Mouse (Mus musculus): ENCODE results near the gene Gm32742. TPM values are rescaled to one million over a fixed set of nuclear protein-coding genes. Genes with fewer than 3 reads are reported as not detected.

Gm32742 gene
- 0.93 and 1.2 TPM in 2 replicates for polyA plus RNA-seq (2012; rRNA removed)

- 7% methylated on average over 6 of the region's 6 CpGs for WGBS
- peak within 1 kb of the TSS; percentile 53; the same call in 1 of the 2 replicates for H3K27ac ChIP-seq (ENCODE audit: control insufficient read depth, insufficient read depth, low read length)
- TF ChIP-seq POLR2A (IDR thresholded peaks at IDR 0.05; ENCODE audit: control insufficient read depth, extremely low read depth, insufficient read depth, low read length, poor library complexity) (no peak), CTCF (IDR thresholded peaks at IDR 0.05; ENCODE audit: borderline replicate concordance, control insufficient read depth, extremely low read depth, insufficient read depth, low read length, poor library complexity) (no peak)
- no peaks in the 10 kb centered on the region for H3K36me3 ChIP-seq (ENCODE audit: control insufficient read depth, insufficient read depth, low read length)
- no peak within 1 kb of the TSS for H3K4me3 ChIP-seq (ENCODE audit: control insufficient read depth, insufficient read depth, low read length)
- DNase-seq: no peak
- H3K27me3 ChIP-seq (ENCODE audit: control insufficient read depth, insufficient read depth, low read length): no peaks in the 10 kb centered on the region
- peaks cover 41% of the 10 kb centered on the region for H3K4me1 ChIP-seq (replicated peaks; ENCODE audit: control insufficient read depth, insufficient read depth, low read length)
Measured at GRCm38 (mm10) chr9:51165312-51166180, at the start of gene Gm32742. Gene Gm32742 (minus strand): TSS chr9:51165517.

- no peak for DNase-seq
- TF ChIP-seq POLR2A (IDR thresholded peaks at IDR 0.05; ENCODE audit: control insufficient read depth, extremely low read depth, insufficient read depth, low read length, poor library complexity): no peak
- 0 out of 2 replicates have a peak, but pooled peaks have one; percentile 6 for TF ChIP-seq CTCF (IDR thresholded peaks at IDR 0.05; ENCODE audit: borderline replicate concordance, control insufficient read depth, extremely low read depth, insufficient read depth, low read length, poor library complexity)
- no peaks in the 10 kb centered on the region for H3K36me3 ChIP-seq (ENCODE audit: control insufficient read depth, insufficient read depth, low read length)
- H3K4me3 ChIP-seq (ENCODE audit: control insufficient read depth, insufficient read depth, low read length): peak overlapping the region; percentile 21
- peaks cover 17% of the 10 kb centered on the region for H3K4me1 ChIP-seq (replicated peaks; ENCODE audit: control insufficient read depth, insufficient read depth, low read length)
- no peaks in the 10 kb centered on the region for H3K27me3 ChIP-seq (ENCODE audit: control insufficient read depth, insufficient read depth, low read length)
- 28% methylated on average over 6 of the region's 6 CpGs for WGBS
- peak overlapping the region; percentile 67 for H3K27ac ChIP-seq (ENCODE audit: control insufficient read depth, insufficient read depth, low read length)
Measured at GRCm38 (mm10) chr9:51213729-51214237, 48.5 kb upstream of the Gm32742 start.

- Histone ChIP-seq H3K27ac (ENCODE audit: control insufficient read depth, insufficient read depth, low read length) (peak within 1 kb of the TSS; percentile 67), H3K4me3 (ENCODE audit: control insufficient read depth, insufficient read depth, low read length) (peak within 1 kb of the TSS; percentile 21)
- peak; percentile 73 for DNase-seq
Measured at GRCm38 (mm10) chr9:51213023-51213728, 47.9 kb upstream of the Gm32742 start, which contains the start of gene Pou2af1. Gene Pou2af1 (plus strand): TSS chr9:51213708.

GRCm38 (mm10) chr9:51211191-51211590 is 45.9 kb upstream of the Gm32742 start:
- TF ChIP-seq POLR2A (IDR thresholded peaks at IDR 0.05; ENCODE audit: control insufficient read depth, extremely low read depth, insufficient read depth, low read length, poor library complexity) (no peak), CTCF (IDR thresholded peaks at IDR 0.05; ENCODE audit: borderline replicate concordance, control insufficient read depth, extremely low read depth, insufficient read depth, low read length, poor library complexity) (no peak)
- no peak overlapping the region for H3K27ac ChIP-seq (ENCODE audit: control insufficient read depth, insufficient read depth, low read length)
- no peaks in the 10 kb centered on the region for H3K27me3 ChIP-seq (ENCODE audit: control insufficient read depth, insufficient read depth, low read length)
- no peaks in the 10 kb centered on the region for H3K36me3 ChIP-seq (ENCODE audit: control insufficient read depth, insufficient read depth, low read length)
- no peak overlapping the region for H3K4me3 ChIP-seq (ENCODE audit: control insufficient read depth, insufficient read depth, low read length)
- DNase-seq: no peak
- peaks cover 17% of the 10 kb centered on the region for H3K4me1 ChIP-seq (replicated peaks; ENCODE audit: control insufficient read depth, insufficient read depth, low read length)
- 68% methylated on average over 6 of the region's 6 CpGs for WGBS

More at GRCm38 (mm10) chr9:51213023-51213728, 47.9 kb upstream of the Gm32742 start, which contains the start of gene Pou2af1:
- WGBS: 58% methylated on average over 20 of the region's 20 CpGs
- H3K27me3 ChIP-seq (ENCODE audit: control insufficient read depth, insufficient read depth, low read length): no peaks in the 10 kb centered on the region
- no peaks in the 10 kb centered on the region for H3K36me3 ChIP-seq (ENCODE audit: control insufficient read depth, insufficient read depth, low read length)
- TF ChIP-seq POLR2A (IDR thresholded peaks at IDR 0.05; ENCODE audit: control insufficient read depth, extremely low read depth, insufficient read depth, low read length, poor library complexity) (no peak), CTCF (IDR thresholded peaks at IDR 0.05; ENCODE audit: borderline replicate concordance, control insufficient read depth, extremely low read depth, insufficient read depth, low read length, poor library complexity) (0 out of 2 replicates have a peak, but pooled peaks have one; percentile 4)
- H3K4me1 ChIP-seq (replicated peaks; ENCODE audit: control insufficient read depth, insufficient read depth, low read length): peaks cover 17% of the 10 kb centered on the region

GRCm38 (mm10) chr9:51208974-51209332 is 43.6 kb upstream of the Gm32742 start:
- no peak for DNase-seq
- no peak for TF ChIP-seq CTCF (IDR thresholded peaks at IDR 0.05; ENCODE audit: borderline replicate concordance, control insufficient read depth, extremely low read depth, insufficient read depth, low read length, poor library complexity)
- no peak for TF ChIP-seq POLR2A (IDR thresholded peaks at IDR 0.05; ENCODE audit: control insufficient read depth, extremely low read depth, insufficient read depth, low read length, poor library complexity)
- Histone ChIP-seq H3K4me3 (ENCODE audit: control insufficient read depth, insufficient read depth, low read length) (no peak overlapping the region), H3K27me3 (ENCODE audit: control insufficient read depth, insufficient read depth, low read length) (no peaks in the 10 kb centered on the region), H3K36me3 (ENCODE audit: control insufficient read depth, insufficient read depth, low read length) (no peaks in the 10 kb centered on the region), H3K4me1 (replicated peaks; ENCODE audit: control insufficient read depth, insufficient read depth, low read length) (peaks cover 12% of the 10 kb centered on the region), H3K27ac (ENCODE audit: control insufficient read depth, insufficient read depth, low read length) (no peak overlapping the region)
- 70% methylated on average over 2 of the region's 2 CpGs for WGBS

- 66% methylated on average over 4 of the region's 4 CpGs for WGBS
- H3K27ac ChIP-seq (ENCODE audit: control insufficient read depth, insufficient read depth, low read length): no peak overlapping the region
- H3K4me1 ChIP-seq (replicated peaks; ENCODE audit: control insufficient read depth, insufficient read depth, low read length): no peaks in the 10 kb centered on the region
- H3K36me3 ChIP-seq (ENCODE audit: control insufficient read depth, insufficient read depth, low read length): no peaks in the 10 kb centered on the region
- no peaks in the 10 kb centered on the region for H3K27me3 ChIP-seq (ENCODE audit: control insufficient read depth, insufficient read depth, low read length)
- no peak for DNase-seq
- H3K4me3 ChIP-seq (ENCODE audit: control insufficient read depth, insufficient read depth, low read length): no peak overlapping the region
- TF ChIP-seq CTCF (IDR thresholded peaks at IDR 0.05; ENCODE audit: borderline replicate concordance, control insufficient read depth, extremely low read depth, insufficient read depth, low read length, poor library complexity) (no peak), POLR2A (IDR thresholded peaks at IDR 0.05; ENCODE audit: control insufficient read depth, extremely low read depth, insufficient read depth, low read length, poor library complexity) (no peak)
Measured at GRCm38 (mm10) chr9:51194790-51195189, 29.5 kb upstream of the Gm32742 start.

Measured in thymus, adult 2 months (tissue).